Mouse (Mus musculus) lung, adult 18-20 months (tissue): ENCODE results near the gene Dnttip1.

Source experiments
- DNase-seq, 2 experiments: peaks; one replicate each; pipeline ENCODE4 v3.0.0; 2022; ENCODE audit warnings: mixed read lengths in 2 of 2

Gene Dnttip1

GRCm38 (mm10) chr2:164757841-164758240 lies 12.1 kb downstream of the Dnttip1 start:
- DNase-seq: no peak

GRCm38 (mm10) chr2:164758692-164759091 lies 12.9 kb downstream of the Dnttip1 start:
- DNase-seq: no peak

- no peak for DNase-seq
Observed at GRCm38 (mm10) chr2:164760059-164760833, 14.5 kb downstream of the Dnttip1 start.

- no peak for DNase-seq
Observed at GRCm38 (mm10) chr2:164761502-164761901, 15.7 kb downstream of the Dnttip1 start.

- no peak for DNase-seq
Observed at GRCm38 (mm10) chr2:164761971-164762370, 16.2 kb downstream of the Dnttip1 start.

- DNase-seq: no peak
Observed at GRCm38 (mm10) chr2:164762593-164762992, 16.8 kb downstream of the Dnttip1 start.

- DNase-seq: no peak
Observed at GRCm38 (mm10) chr2:164765841-164766240, 20.1 kb downstream of the Dnttip1 start.

GRCm38 (mm10) chr2:164767812-164768540 lies 22.2 kb downstream of the Dnttip1 start:
- DNase-seq: no peak

GRCm38 (mm10) chr2:164769258-164770037 lies 23.7 kb downstream of the Dnttip1 start, which contains the start of gene Ube2c:
Gene Ube2c (plus strand): TSS chr2:164769898.
- DNase-seq: peak; percentile 99

GRCm38 (mm10) chr2:164770279-164770678 lies 24.5 kb downstream of the Dnttip1 start:
- DNase-seq: no peak

GRCm38 (mm10) chr2:164771123-164771522 lies 25.3 kb downstream of the Dnttip1 start:
- no peak for DNase-seq

GRCm38 (mm10) chr2:164773229-164773988 lies 27.6 kb downstream of the Dnttip1 start:
- no peak for DNase-seq

- peak in 1 of 2 experiments; percentile 48 for DNase-seq
Observed at GRCm38 (mm10) chr2:164773989-164774364, 28.2 kb downstream of the Dnttip1 start.

- DNase-seq: no peak
Observed at GRCm38 (mm10) chr2:164776130-164776529, 30.3 kb downstream of the Dnttip1 start.

GRCm38 (mm10) chr2:164776801-164777200 lies 31.0 kb downstream of the Dnttip1 start:
- DNase-seq: no peak

GRCm38 (mm10) chr2:164777246-164778014 lies 31.6 kb downstream of the Dnttip1 start:
- DNase-seq: no peak

- no peak for DNase-seq
Observed at GRCm38 (mm10) chr2:164778015-164778287, 32.2 kb downstream of the Dnttip1 start.

GRCm38 (mm10) chr2:164778809-164779208 lies 33.0 kb downstream of the Dnttip1 start:
- no peak for DNase-seq

GRCm38 (mm10) chr2:164779481-164780086 lies 33.8 kb downstream of the Dnttip1 start, which contains the start of gene Tnnc2:
Gene Tnnc2 (minus strand): TSS chr2:164779967.
- DNase-seq: no peak

- DNase-seq: no peak
Observed at GRCm38 (mm10) chr2:164781876-164782275, 36.1 kb downstream of the Dnttip1 start.

GRCm38 (mm10) chr2:164783926-164784581 lies 38.3 kb downstream of the Dnttip1 start:
- no peak for DNase-seq
